Mouse (Mus musculus) cerebellum, postnatal 14 days (tissue): Measurements from ENCODE around the gene Zfp966.
"Not testable (repeated sequence)": the region's sequence is repeated elsewhere in the genome, so short reads cannot be mapped to it uniquely, and the experiment has no call there.

Source experiments
- DNase-seq, 2 experiments: peaks; one replicate each; pipeline ENCODE4 v3.0.0; 2021; ENCODE audit warnings: mixed read lengths in 2 of 2

The Zfp966 gene

DNA sequence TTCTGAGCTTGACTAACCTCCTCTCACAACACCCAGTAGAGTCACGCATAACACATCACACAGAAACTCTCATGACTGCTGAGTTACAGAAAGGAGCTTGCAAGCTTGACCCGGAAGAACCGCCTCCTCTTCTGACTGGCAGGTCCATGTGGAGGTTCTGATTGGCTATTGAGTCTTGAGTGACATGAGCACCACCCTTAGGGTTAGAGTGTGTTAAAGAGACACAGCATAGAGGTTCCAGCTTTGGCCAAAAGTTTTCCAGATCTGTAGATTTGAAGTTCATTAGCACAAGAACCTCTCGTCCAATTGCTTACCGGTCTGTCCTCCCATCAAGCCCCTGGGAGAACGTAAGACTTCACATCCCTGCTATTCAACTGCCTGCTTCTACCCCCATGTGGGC is at the start of gene Zfp966:
Gene Zfp966 (minus strand): TSS at position 101 of the 400 bp plus-strand sequence.
- DNase-seq: not testable (repeated sequence)

DNA sequence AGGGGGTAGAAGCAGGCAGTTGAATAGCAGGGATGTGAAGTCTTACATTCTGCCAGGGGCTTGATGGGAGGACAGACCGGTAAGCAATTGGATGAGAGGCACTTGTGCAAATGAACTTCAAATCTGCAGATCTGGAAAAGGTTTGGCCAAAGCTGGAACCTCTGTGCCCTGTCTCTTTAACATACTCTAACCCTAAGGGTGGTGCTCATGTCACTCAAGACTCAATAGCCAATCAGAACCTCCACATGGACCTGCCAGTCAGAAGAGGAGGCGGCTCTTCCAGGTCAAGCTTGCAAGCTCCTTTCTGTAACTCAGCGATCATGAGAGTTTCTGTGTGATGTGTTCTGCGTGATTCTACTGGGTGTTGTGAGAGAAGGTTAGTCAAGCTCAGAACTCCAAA is 34.1 kb upstream of the Zfp966 start, which contains the start of gene Gm2026:
Gene Gm2026 (plus strand): TSS at position 301 of the 400 bp plus-strand sequence.
- not testable (repeated sequence) for DNase-seq

DNA sequence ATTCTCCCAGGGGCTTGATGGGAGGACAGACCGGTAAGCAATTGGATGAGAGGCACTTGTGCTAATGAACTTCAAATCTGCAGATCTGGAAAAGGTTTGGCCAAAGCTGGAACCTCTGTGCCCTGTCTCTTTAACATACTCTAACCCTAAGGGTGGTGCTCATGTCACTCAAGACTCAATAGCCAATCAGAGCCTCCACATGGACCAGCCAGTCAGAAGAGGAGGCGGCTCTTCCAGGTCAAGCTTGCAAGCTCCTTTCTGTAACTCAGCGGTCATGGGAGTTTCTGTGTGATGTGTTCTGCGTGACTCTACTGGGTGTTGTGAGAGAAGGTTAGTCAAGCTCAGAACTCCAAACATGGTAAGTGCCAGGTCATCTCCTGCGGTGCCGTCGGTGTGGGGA is 61.9 kb downstream of the Zfp966 start, which contains the start of gene Gm6710:
Gene Gm6710 (plus strand): TSS at position 196 of the 400 bp plus-strand sequence.
- not testable (repeated sequence) for DNase-seq
